Mouse (Mus musculus): Measurements from ENCODE around the gene C1qtnf1.

The C1qtnf1 gene

GRCm38 (mm10) chr11:118436471-118436935 lies 8.5 kb downstream of the C1qtnf1 start:
- peak; percentile 79 to 85 for DNase-seq

DNA sequence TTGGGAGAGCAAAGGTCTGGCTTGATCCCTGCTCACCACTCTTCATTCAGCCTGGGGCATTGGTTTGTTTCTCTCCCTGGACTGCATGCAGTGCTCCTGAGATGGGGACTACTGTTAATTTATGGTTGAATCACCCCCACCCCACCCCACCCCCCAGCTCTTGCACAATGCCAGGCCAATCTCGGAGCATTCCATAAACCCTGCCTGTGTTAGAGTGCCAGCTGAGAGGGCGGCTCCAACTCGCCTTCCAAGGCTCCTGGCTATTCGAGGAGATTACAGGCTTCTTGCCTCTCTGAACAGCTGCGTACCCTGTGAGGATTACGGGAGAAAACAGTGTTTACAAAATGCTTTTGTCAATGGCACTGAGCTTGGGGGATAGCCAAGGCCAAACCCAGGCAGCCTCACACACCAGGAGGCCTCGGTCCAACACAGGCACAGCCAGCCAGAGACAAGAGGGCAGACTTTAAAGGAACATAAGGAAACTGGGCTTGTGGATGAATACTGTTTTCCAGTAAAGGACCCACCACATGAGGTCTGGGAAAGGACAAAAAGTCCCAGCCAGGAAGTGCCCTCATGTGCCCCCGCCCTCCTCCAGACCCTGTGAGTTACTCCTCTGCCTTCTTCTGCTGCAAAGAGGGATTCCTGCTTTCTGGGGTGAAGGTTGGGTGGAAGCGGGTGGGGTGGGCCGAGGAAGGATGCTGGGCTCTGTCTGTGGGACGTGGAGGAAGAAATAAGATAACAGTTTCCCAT lies 10.8 kb downstream of the C1qtnf1 start:
- no peak for DNase-seq

- DNase-seq: no peak
Observed at GRCm38 (mm10) chr11:118442691-118443090, 14.7 kb downstream of the C1qtnf1 start.

DNA sequence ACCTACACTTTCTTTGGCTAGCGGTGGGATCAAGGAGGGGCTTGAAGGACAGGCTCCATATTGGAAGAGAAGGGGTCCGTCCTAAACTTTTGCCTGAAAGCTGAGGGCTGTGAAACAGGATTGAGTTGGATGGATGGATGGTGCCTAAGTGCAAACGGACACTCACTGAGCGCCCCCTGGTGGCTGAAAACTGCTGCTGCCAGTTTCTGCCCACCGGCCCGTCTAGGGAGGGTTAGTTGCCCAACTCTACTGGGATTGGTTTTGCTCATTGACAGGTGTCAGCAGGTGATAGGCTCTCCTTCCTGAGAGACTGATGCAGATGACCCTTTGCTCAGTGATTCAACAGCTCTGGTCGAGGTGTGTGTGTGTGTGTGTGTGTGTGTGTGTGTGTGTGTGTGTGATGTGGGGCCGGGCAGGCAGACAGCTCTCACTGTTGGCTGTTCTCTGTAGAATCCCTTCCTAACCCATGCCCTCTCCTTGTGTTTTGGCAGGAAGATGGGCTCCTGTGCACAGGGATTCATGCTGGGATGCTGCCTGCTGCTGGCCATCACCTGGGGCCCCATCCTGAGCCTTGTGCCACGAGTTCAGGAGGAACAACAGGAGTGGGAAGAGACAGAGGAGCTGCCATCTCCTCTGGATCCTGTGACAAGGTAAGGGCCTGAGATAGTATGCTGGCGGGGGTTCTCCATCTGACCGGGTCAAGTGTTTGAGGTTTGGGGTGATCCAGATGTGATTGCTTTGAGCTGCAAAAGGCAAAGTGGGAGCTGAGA lies 15.4 kb downstream of the C1qtnf1 start:
- DNase-seq: peak; percentile 67 to 91

DNA sequence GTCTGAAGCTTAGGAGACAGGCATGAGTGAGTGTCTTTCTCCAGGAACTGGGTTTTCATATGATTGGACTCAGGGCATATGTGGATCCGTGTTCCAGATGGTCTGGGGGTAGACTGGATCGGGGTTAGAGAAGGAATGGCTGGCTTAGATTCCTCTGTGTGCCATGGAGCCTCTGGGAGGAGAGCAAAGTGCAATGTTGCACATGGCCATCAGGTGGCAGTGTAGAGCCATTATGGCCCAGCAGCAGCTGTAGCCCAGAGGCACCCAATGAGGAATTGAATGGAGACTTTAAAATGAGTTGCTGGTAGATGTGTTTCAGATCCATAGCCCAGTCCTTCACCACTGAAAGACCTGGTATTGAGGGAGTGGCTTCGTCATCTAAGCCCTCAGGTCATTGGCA lies 17.8 kb downstream of the C1qtnf1 start:
- peak; percentile 55 to 76 for DNase-seq

DNA sequence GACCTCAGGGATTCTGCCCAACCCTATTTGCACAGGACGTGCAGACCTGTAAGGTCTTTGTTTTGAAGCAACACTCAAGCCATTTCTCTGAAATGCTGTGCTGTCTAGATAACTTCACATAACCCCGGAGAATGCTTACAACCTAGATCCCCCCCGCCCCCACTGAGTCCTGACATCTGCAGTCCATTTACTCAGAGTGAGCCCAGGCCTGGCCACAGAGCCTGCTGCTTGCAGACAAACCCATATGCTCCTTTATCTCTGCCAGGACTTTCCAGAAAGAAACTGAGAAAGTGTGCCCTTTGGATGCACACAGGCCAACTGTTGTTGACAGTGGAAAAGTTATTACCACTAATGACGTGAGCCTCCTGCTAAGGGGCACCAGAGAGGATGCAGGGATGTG lies 19.3 kb downstream of the C1qtnf1 start:
- DNase-seq: no peak

DNA sequence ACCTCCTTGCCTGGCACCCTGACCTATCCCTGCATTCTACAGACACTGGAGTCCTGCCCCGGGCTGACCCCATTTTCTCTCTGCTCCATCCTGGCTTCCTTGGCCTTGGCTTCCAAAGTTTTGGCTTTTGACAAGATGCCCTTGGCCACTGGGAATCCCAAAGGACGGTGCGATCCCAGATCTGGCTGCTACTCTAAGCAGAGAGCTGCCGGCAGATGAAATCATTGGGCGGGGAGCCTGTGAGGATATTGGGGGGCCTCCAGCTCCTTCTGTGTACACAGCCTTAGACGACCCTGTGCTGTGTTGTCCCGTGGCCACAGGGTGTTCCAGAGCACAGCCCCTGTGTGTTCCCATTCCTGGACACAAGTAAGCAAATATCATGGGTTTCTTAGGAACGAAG lies 20.4 kb downstream of the C1qtnf1 start:
- no peak for DNase-seq

DNA sequence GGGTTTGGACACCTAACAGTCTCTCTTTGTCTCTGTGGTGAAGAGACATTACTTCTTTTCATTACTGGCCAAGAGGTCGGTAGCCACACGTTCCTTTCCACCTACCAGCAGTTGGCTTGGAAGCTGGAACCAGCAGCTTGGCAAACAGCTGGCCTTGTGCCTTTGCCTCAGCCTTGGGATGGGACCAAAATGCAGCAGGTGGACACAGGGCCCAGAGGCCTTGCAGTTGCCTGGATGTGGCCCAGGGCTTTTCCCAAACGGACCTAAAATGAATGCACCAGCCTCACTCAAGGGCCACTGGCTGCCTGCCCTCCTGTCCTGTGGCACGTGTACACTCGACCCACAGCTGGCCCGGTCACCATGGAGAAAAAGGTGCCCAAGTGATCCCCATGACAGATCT lies 23.2 kb downstream of the C1qtnf1 start:
- DNase-seq: no peak

DNA sequence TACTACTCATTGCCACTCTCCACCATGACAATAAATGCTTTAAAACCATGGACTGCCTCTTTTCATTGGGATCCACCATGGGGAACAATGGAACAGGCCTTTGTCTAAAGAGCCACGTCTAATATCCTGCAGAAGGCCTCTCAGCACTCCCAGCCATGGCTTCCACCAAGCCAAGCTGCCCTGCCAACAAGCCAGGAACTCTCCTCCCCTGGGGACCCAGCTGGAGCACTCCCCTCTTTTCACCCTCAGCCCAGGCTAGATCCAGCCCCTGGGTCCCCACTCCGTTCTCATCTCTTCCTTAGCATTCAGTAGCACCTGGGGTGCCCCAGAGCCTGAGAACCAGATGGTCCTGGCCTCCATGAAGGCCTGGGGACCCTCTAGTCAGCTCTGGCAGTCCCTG lies 25.0 kb downstream of the C1qtnf1 start:
- DNase-seq: no peak

DNA sequence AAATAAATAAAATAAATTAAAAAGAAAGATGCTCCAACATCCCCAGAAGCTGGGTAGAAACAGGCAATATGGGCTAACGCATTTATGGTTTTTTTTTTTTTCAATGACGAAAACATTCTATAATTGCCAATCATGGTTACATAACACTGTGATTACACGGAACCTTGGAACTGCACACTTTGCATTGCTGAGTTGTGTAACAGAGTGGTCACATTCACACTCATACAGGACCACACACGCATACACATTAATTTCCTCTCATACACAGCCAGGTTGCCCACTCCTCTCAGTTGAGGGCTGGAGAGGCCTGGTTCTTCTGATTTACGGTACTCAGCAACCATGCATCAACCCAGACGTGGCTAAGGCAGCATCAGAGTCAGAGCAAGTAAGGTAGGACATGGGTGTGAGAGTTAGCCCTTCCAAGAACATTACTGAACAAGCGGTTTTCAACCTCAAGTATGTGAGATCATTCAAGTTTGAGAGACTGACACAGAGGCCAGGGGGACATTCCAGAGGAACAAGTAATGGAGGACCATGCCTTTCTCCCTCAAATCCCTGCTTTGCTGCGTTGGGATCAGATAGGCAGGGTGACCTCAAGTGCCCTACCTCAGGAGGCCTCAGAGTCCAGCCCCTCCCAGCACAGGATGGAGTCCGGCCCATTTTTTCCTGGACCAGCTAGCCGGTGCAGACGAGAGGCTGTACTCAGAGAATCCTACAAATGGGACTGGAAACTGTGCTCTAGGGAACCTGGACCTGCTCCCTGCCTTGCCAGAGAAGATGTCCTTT lies 26.1 kb downstream of the C1qtnf1 start:
- DNase-seq: no peak

- no peak for DNase-seq
Observed at GRCm38 (mm10) chr11:118455788-118456187, 27.8 kb downstream of the C1qtnf1 start.

DNA sequence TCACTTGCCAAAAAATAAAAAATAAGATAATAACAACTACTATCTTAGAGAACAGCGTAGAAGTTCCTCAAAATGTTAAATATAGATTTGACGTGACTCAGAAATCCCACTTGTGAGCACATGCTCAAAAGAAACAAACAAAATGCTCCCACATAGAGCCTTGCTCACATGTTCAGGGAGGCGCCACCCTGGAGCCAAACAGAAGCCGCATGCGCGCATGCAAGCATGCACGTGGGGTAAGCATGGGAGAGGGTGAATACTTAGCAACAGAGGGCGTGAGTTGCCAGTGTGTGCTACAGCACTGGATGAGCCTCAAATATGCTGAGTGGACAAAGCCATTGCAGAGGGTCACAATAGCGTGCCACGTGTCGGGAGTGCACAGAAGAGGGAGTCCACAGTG lies 28.9 kb downstream of the C1qtnf1 start:
- DNase-seq: no peak

GRCm38 (mm10) chr11:118459051-118459450 lies 31.0 kb downstream of the C1qtnf1 start:
- DNase-seq: peak; percentile 80 to 87

GRCm38 (mm10) chr11:118459536-118459935 lies 31.5 kb downstream of the C1qtnf1 start:
- DNase-seq: no peak

- DNase-seq: peak in 1 of 2 experiments; percentile 49
Observed at GRCm38 (mm10) chr11:118460280-118460679, 32.3 kb downstream of the C1qtnf1 start.

- DNase-seq: no peak
Observed at GRCm38 (mm10) chr11:118467441-118468035, 39.5 kb downstream of the C1qtnf1 start.

DNA sequence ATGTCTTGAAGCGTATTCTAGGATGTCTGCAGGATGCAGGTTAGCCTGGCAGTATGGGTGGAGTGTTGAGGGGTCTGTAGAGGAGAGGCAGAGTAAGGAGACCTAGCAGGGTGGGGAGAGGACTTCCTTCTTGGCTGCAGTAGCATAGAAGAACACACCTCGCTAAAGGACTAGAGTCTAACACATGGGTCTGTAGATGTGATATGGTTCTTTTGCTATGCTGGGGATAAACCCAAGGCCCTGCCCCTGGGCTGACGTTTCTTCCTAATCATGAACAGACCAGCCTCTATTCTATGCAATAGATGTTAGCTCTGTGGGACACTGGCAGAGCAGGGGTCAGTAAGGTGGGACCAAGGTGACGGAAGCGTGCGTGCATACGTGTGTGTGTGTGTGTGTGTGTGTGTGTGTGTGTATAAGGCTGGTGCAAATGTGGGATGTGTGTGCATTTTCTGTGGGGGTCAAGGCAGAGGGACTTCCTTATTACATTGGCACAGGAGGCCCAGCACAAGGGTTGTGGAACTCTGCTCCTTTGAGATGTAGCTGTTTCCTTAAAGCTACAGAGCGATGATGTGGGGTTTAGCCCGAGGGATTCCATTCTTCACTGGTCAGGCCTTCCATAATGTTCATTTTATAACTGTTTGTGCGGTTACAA lies 41.6 kb downstream of the C1qtnf1 start:
- no peak for DNase-seq

DNA sequence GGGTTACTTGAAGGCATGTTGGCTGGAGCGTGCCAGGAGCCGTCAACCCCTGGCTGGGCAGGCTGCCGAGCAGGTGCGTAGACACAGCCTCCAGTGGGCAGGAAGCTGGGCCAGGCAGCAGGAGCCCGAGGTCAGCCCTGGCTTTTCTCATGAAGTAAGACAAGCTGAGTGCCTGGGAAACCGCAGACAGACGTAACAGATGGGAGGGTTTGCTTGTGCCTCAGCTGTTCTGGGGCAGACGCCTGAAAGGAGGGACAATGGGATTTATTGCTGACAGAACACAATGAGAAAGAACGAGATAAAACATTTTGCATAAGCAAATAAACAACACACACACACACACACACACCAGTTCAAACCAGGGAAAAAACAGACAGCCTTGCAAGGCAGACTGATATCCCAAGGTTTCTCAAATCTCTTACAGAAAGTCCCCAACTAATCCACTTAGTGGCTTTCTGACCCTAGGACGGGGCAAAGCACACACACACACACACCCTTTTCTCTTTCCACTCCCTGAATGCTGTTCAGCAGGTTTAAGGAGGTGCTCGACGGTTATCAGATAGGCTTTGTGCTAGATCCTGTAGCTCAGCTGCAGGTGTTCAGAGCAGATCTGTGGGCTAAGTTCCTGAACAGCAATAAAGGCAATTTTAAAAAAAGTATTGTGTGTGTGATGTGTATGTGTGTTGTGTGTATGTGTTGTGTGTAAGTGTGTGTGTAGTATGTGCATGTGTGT lies 42.4 kb downstream of the C1qtnf1 start:
- no peak for DNase-seq

DNA sequence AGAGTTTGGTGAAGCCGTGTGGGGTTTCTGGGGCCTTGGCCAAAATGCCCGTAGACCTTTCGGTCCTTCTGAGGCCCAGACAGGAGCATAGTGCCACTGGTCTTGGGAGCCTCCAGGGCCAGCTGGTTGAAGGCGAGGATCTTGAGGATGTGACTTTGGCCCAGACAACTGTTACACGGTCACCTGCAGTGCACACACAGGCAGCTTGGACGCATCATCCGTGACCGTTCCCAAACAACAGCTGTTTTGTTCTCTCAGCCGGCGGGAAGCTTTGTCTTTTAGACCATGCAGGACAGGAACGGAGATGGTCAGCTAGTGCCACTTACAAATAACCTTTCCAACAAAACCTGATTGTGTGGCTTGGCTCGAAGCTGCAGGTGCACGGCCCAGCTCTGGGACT lies 43.7 kb downstream of the C1qtnf1 start:
- DNase-seq: no peak

DNA sequence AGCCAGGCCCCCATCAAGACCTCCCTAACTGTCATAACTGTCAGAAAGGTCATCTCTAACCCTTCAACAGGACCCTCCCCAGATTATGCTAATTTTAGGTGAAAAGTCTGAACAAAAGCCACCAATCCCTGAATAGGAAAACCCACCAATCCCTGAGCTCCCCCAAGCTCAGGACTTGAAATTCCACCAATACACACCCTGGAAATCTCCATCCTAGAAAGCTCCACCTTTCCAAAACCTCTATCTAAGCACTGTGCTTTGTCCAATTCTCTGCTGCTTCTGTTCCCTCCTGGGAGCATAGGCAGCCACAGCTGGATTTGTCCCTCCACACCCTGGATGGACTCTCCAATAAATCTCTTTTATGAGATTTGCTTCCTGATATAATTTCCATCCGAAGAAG lies 45.2 kb downstream of the C1qtnf1 start:
- no peak for DNase-seq

GRCm38 (mm10) chr11:118473842-118474500 lies 46.0 kb downstream of the C1qtnf1 start:
- DNase-seq: no peak

All from kidney, postnatal 36 days (tissue).